In the genomic region with DNA sequence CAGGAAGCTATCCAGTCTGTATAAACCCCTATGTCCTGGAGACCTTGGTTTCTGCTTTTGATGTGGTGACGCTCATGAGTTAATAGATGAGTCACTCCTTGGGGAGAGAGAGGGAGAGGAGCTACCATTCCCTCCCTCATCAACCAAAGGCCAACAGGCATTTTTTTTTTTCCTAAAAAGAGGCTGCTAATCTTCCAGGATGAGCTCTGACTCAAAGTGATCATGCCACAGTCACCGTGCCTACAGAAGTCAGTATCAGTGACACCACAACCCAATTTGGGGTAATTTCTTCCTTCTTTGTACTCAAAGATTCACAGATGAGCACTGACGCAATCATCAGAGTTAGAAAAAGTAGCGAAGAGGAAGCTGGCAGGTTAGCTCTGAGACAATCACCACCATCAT, we compare ENCODE assay signal across 17 mouse cellular contexts. TPM values are rescaled to one million over a fixed set of nuclear protein-coding genes. Genes with fewer than 3 reads are reported as not detected.
A peak's percentile ranks its signal among the peaks of the same experiment; 100 is the strongest.
DNase-seq lines count a peak whose midpoint lies in the region; ATAC-seq and TF ChIP-seq lines count a peak whose summit lies in the region.
"Had no signal": no experiment of that assay in that cellular context is flagged by ENCODE, and none has a peak within 500 bp of the region (broad histone marks: within the 10 kb centered on the region; RNA-seq: fewer than 3 reads in every experiment).

No protein-coding gene starts in this region.

- H3K27me3 ChIP-seq in liver, embryonic 13.5 days: no peaks in the 10 kb centered on the region
- H3K27me3 ChIP-seq in liver, embryonic 11.5 days (replicated peaks; ENCODE audit: control insufficient read depth, insufficient read depth, low read length): no peaks in the 10 kb centered on the region
- H3K27me3 ChIP-seq: kidney, embryonic 15.5 days; limb, embryonic 12.5 days had no signal

- TF ChIP-seq CTCF in embryonic fibroblast, embryonic 13.5 days (IDR thresholded peaks at IDR 0.05; ENCODE audit: borderline replicate concordance, insufficient read depth, low read length): no peak

- H3K27ac ChIP-seq in liver, embryonic 13.5 days: 0 out of 2 replicates have a peak overlapping the region, but pooled peaks have one; percentile 1
- H3K27ac ChIP-seq in liver, embryonic 11.5 days (ENCODE audit: low read depth, low read length): no peak overlapping the region
- peak overlapping the region; percentile 99 for H3K27ac ChIP-seq in embryonic fibroblast, embryonic 13.5 days (ENCODE audit: insufficient read depth, low read length)
- H3K27ac ChIP-seq: forebrain, embryonic 10.5 days; hindbrain, embryonic 14.5 days; kidney, embryonic 15.5 days; limb, embryonic 12.5 days had no signal

- TF ChIP-seq POLR2A in embryonic fibroblast, embryonic 13.5 days (IDR thresholded peaks at IDR 0.05; ENCODE audit: low read depth, low read length): no peak

- no peak overlapping the region for H3K4me2 ChIP-seq in liver, embryonic 13.5 days
- H3K4me2 ChIP-seq in liver, embryonic 11.5 days: no peak overlapping the region
- H3K4me2 ChIP-seq: hindbrain, embryonic 14.5 days; kidney, embryonic 15.5 days; limb, embryonic 12.5 days had no signal

- no peak overlapping the region for H3K4me3 ChIP-seq in liver, embryonic 13.5 days (replicated peaks)
- H3K4me3 ChIP-seq in liver, embryonic 11.5 days (ENCODE audit: low read depth, low read length): no peak overlapping the region
- no peak overlapping the region for H3K4me3 ChIP-seq in embryonic fibroblast, embryonic 13.5 days (ENCODE audit: insufficient read depth, low read length)
- H3K4me3 ChIP-seq: forebrain, embryonic 10.5 days; kidney, embryonic 15.5 days; limb, embryonic 12.5 days had no signal

- no peak overlapping the region for H3K9ac ChIP-seq in liver, embryonic 13.5 days
- no peak overlapping the region for H3K9ac ChIP-seq in liver, embryonic 11.5 days (ENCODE audit: low read depth, low read length)
- H3K9ac ChIP-seq: hindbrain, embryonic 14.5 days; kidney, embryonic 15.5 days; limb, embryonic 12.5 days had no signal

- WGBS in liver, embryonic 13.5 days (ENCODE audit: insufficient replicate concordance): 63% methylated on average over 4 of the region's 4 CpGs
- 67% methylated on average over 4 of the region's 4 CpGs for WGBS in liver, embryonic 11.5 days

- DNase-seq in liver, embryonic 13.5 days: no peak
- no peak for DNase-seq in liver, embryonic 11.5 days (ENCODE audit: low spot score)
- DNase-seq in Muller cell, postnatal 12 days (ENCODE audit: inconsistent ontology term): peak; percentile 75
- DNase-seq in layer of hippocampus, adult 18-20 months (ENCODE audit: low spot score in 2 of 2): no peak
- DNase-seq in retina, embryonic 14.5 days (ENCODE audit: low spot score): no peak
- DNase-seq: cerebellum, adult 11 months; embryo, embryonic 11 days; gastrocnemius, postnatal 10 days; lung, postnatal 14 days; retina, postnatal 1 day; thymus, postnatal 36 days had no signal

- peaks cover 20% of the 10 kb centered on the region; the same call in 1 of the 2 replicates for H3K36me3 ChIP-seq in liver, embryonic 13.5 days
- H3K36me3 ChIP-seq in liver, embryonic 11.5 days (ENCODE audit: control insufficient read depth, insufficient read depth, low read length): peaks cover 2% of the 10 kb centered on the region; the same call in 1 of the 2 replicates
- H3K36me3 ChIP-seq: limb, embryonic 12.5 days had no signal

- H3K9me3 ChIP-seq in liver, embryonic 13.5 days (replicated peaks): no peaks in the 10 kb centered on the region
- no peaks in the 10 kb centered on the region for H3K9me3 ChIP-seq in liver, embryonic 11.5 days (ENCODE audit: control insufficient read depth, low read length)
- H3K9me3 ChIP-seq: forebrain, embryonic 10.5 days; kidney, embryonic 15.5 days; limb, embryonic 12.5 days had no signal

- peaks cover 18% of the 10 kb centered on the region for H3K4me1 ChIP-seq in liver, embryonic 13.5 days (replicated peaks)
- peaks cover 5% of the 10 kb centered on the region for H3K4me1 ChIP-seq in liver, embryonic 11.5 days (replicated peaks; ENCODE audit: control insufficient read depth, insufficient read depth, low read length)
- H3K4me1 ChIP-seq in embryonic fibroblast, embryonic 13.5 days (ENCODE audit: control insufficient read depth, insufficient read depth, low read length): peaks cover 19% of the 10 kb centered on the region
- H3K4me1 ChIP-seq: kidney, embryonic 15.5 days; limb, embryonic 12.5 days had no signal

- no peak for ATAC-seq in liver, embryonic 13.5 days (ENCODE audit: low read depth)
- ATAC-seq in liver, embryonic 11.5 days (replicated peaks; ENCODE audit: low FRiP score): no peak
- ATAC-seq in neutrophil, adult 5-6 weeks (ENCODE audit: extremely low read depth, insufficient number of reproducible peaks, low FRiP score, poor library complexity, severe bottlenecking): peak; percentile 53; the same call in 1 of the 2 replicates

RNA-seq across cellular contexts. Expression of a gene that starts 31.1 kb away (rescaled TPM):
- polyA plus RNA-seq in liver, embryonic 13.5 days (2015; fragmentation: Nextera tagmentation; extraction: Ambion mirVana): 89.2 and 103 TPM in 2 replicates
- polyA plus RNA-seq in liver, embryonic 11.5 days (2014; fragmentation: Nextera tagmentation; extraction: Ambion mirVana): 112 and 130 TPM in 2 replicates
- polyA plus RNA-seq in embryonic fibroblast, embryonic 13.5 days (2011; ENCODE audit: insufficient read length, low read depth, missing spikeins): 525 and 577 TPM in 2 replicates
- 210 and 221 TPM in 2 replicates for total RNA-seq in neutrophil, adult 5-6 weeks (2017)
- total RNA-seq in layer of hippocampus, adult 18-20 months (2021): 100 to 1,000 TPM; 111 to 116 TPM

RNA-seq across cellular contexts. Expression of a gene that starts 31.2 kb away (rescaled TPM):
- 23.0 and 23.3 TPM in 2 replicates for polyA plus RNA-seq in liver, embryonic 13.5 days (2015; fragmentation: Nextera tagmentation; extraction: Ambion mirVana)
- polyA plus RNA-seq in liver, embryonic 11.5 days (2014; fragmentation: Nextera tagmentation; extraction: Ambion mirVana): 39.6 and 40.5 TPM in 2 replicates
- polyA plus RNA-seq in embryonic fibroblast, embryonic 13.5 days (2011; ENCODE audit: insufficient read length, low read depth, missing spikeins): 18.3 and 19.1 TPM in 2 replicates
- 7.9 and 8.6 TPM in 2 replicates for total RNA-seq in neutrophil, adult 5-6 weeks (2017)
- total RNA-seq in layer of hippocampus, adult 18-20 months (2021): 10 to 100 TPM in 1 of 2 experiments, 1 to 10 TPM in 1; 10.0 to 10.9 TPM
